Mouse (Mus musculus) neural tube, embryonic 15.5 days (tissue): Measurements from ENCODE around the gene Fkbp1b. TPM values are rescaled to one million over a fixed set of nuclear protein-coding genes. Genes with fewer than 3 reads are reported as not detected.

Experiments used
- ATAC-seq: fragments of 200-750 bp; cut with Nextera tagmentation; 2 replicates; pipeline ENCODE4 v1.8.0; 2017; ENCODE audit warnings: mild to moderate bottlenecking, moderate TSS enrichment, moderate library complexity; ENCODE audit not compliant: low FRiP score
- H3K27ac ChIP-seq: fragments of 300-500 bp; sonication (generic); replicated peaks from 2 replicates; pipeline ENCODE4 v1.5.1; 2015; ENCODE audit warnings: mild to moderate bottlenecking, inconsistent platforms
- H3K27me3 ChIP-seq: fragments of 300-500 bp; sonication (generic); replicated peaks from 2 replicates; pipeline ENCODE4 v1.6.1; 2015; ENCODE audit warnings: inconsistent platforms
- H3K36me3 ChIP-seq: fragments of 300-500 bp; sonication (generic); 2 replicates; pipeline ENCODE4 v1.6.1; 2015; ENCODE audit warnings: inconsistent platforms
- H3K4me1 ChIP-seq: fragments of 300-500 bp; sonication (generic); 2 replicates; pipeline ENCODE4 v1.6.1; 2015; ENCODE audit warnings: inconsistent platforms
- H3K4me2 ChIP-seq: fragments of 300-500 bp; sonication (generic); 2 replicates; pipeline ENCODE4 v1.6.1; 2015; ENCODE audit warnings: inconsistent platforms, mild to moderate bottlenecking, moderate library complexity
- H3K4me3 ChIP-seq: fragments of 300-500 bp; sonication (generic); replicated peaks from 2 replicates; pipeline ENCODE4 v1.5.1; 2015; ENCODE audit warnings: mild to moderate bottlenecking, inconsistent platforms
- H3K9ac ChIP-seq: fragments of 300-500 bp; sonication (generic); replicated peaks from 2 replicates; pipeline ENCODE4 v1.6.1; 2015; ENCODE audit warnings: mild to moderate bottlenecking, inconsistent platforms
- H3K9me3 ChIP-seq: fragments of 300-500 bp; sonication (generic); replicated peaks from 2 replicates; pipeline ENCODE4 v1.6.1; 2016; ENCODE audit warnings: inconsistent platforms
- WGBS: fragments of 180-500 bp; shearing (Covaris S2); methylation state at CpG from one replicate; pipeline ENCODE4 v1.1.7; 2015; ENCODE audit warnings: mixed read lengths; 5-methylcytosine and 5-hydroxymethylcytosine counted together
- polyA plus RNA-seq: library from polyadenylated mRNA; unstranded; fragments of >200 nt; fragmentation: Nextera tagmentation; extraction: Ambion mirVana; gene quantifications from 2 replicates; pipeline ENCODE4 v1.2.1, GENCODE M21; 2015

Gene Fkbp1b
- polyA plus RNA-seq, 1 experiment from 2014 or later, result 98.3 TPM

DNA sequence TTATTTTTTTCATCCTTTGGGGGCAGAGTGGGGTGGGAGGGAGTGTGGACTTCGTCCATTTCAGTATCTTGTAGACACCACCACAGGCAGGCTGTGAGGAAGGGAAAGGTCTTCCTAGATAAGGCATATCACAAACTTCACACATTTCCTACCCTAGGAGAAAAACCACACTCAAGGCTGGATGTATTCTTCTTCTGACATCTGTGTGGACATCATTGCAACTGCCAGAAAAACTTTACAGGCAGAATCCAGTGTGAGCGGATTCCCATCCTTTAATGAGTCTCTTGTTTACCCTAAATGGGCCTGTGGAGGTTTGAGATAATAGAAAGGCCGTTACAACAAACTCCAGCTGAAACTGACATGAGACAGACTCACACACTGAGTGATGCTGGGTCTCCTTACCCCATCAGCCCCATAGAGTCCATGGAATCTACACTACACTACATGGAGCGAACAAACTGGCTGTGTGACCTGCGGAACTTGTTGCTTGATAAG lies 31.6 kb upstream of the Fkbp1b start:
- Histone ChIP-seq H3K36me3 (no peaks in the 10 kb centered on the region), H3K27me3 (no peaks in the 10 kb centered on the region), H3K4me2 (no peak overlapping the region), H3K9me3 (no peaks in the 10 kb centered on the region), H3K27ac (no peak overlapping the region), H3K9ac (no peak overlapping the region), H3K4me3 (no peak overlapping the region), H3K4me1 (peaks cover 12% of the 10 kb centered on the region)
- no peak for ATAC-seq
- 69% methylated on average over 5 of the region's 5 CpGs for WGBS

DNA sequence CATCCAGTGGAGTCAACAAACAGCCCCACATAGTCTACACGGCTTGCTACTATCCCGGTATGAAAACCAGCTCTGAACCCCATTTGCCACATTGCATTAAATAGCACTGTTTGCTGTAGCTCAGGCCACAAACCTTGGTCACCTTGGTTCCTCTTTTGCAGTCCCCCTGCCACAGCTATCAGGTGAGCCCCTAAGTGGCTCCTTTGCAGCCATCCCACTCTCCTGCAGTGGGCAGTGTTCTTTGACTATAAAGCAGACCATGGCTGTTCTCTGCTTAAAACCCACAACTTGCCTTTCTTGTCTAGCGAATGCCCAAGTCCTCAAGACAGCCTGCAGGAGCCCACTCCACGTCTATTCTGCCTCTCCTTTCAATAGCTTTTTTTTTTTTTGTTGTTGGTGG lies 30.9 kb upstream of the Fkbp1b start:
- Histone ChIP-seq H3K4me1 (peaks cover 12% of the 10 kb centered on the region), H3K36me3 (no peaks in the 10 kb centered on the region), H3K4me3 (no peak overlapping the region), H3K27me3 (no peaks in the 10 kb centered on the region), H3K4me2 (no peak overlapping the region), H3K9me3 (no peaks in the 10 kb centered on the region), H3K9ac (no peak overlapping the region), H3K27ac (no peak overlapping the region)
- no peak for ATAC-seq
- 66% methylated on average over 4 of the region's 4 CpGs for WGBS

DNA sequence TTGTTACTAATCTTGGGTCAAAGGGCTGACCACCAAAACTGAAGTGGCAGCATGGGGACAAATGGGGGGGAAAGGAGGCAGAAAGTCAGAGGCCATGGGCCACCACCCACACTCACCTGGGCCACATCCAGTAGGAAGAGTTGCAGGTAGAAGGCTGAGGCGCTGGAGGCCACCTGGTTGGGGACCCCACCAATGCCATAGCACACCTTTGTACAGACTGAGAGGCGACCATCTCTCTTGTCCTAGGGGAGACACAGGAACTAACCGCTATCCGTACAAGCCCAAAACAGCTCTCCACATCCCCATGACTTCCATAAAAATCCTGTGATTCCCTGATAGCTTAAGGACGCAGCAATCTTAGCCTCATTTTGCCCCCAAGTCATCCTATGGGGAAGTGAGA lies 29.9 kb upstream of the Fkbp1b start:
- no peaks in the 10 kb centered on the region for H3K27me3 ChIP-seq
- WGBS, result 98% methylated on average over 5 of the region's 5 CpGs
- H3K36me3 ChIP-seq, result no peaks in the 10 kb centered on the region
- no peaks in the 10 kb centered on the region for H3K9me3 ChIP-seq
- H3K4me1 ChIP-seq, result peaks cover 12% of the 10 kb centered on the region
- no peak overlapping the region for H3K9ac ChIP-seq
- no peak for ATAC-seq
- H3K4me2 ChIP-seq, result no peak overlapping the region
- no peak overlapping the region for H3K4me3 ChIP-seq
- H3K27ac ChIP-seq, result no peak overlapping the region

DNA sequence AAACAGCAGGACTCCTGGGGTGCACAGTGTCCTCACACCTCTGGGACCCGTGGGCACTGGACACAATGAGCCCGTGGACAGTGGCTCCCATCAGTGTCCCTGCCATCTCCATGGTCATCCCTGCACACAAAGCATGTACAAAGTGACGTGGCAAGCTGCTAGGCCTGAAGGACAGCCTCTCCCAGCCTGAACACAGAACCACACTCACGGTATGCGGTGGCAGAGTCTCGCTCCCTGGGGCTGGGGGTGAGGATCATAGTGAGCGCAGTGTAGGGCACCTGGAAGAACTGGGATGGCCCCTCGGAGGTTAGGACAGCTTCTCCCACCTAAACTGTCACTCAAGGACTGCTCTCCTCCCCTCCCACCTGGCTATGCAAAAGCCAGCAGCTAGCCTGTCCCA lies 27.5 kb upstream of the Fkbp1b start:
- Histone ChIP-seq H3K9me3 (no peaks in the 10 kb centered on the region), H3K9ac (no peak overlapping the region), H3K27me3 (no peaks in the 10 kb centered on the region), H3K4me2 (no peak overlapping the region), H3K36me3 (no peaks in the 10 kb centered on the region), H3K27ac (no peak overlapping the region), H3K4me3 (no peak overlapping the region), H3K4me1 (peaks cover 10% of the 10 kb centered on the region)
- 87% methylated on average over 8 of the region's 8 CpGs for WGBS
- ATAC-seq, result no peak

DNA sequence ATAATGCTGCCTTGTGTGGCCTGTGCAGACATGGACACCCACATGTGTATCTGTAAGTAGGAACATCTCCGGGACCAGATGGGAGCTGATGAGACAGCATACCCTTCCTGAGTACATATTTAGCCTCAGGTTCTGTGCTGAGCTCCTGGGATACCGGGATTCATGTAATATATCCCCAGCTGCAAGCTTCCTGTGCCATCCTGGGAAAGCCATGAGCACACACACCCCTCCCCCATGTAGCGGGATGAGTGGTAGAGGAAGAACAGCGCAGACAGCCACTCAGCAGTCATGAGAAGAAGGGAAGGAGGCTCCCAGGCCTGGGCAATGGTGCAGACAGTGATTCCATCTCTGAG lies 22.9 kb upstream of the Fkbp1b start:
- no peak overlapping the region for H3K4me2 ChIP-seq
- no peaks in the 10 kb centered on the region for H3K36me3 ChIP-seq
- 75% methylated on average over 4 of the region's 4 CpGs for WGBS
- no peak overlapping the region for H3K27ac ChIP-seq
- H3K4me3 ChIP-seq, result no peak overlapping the region
- H3K27me3 ChIP-seq, result no peaks in the 10 kb centered on the region
- H3K9me3 ChIP-seq, result no peaks in the 10 kb centered on the region
- H3K4me1 ChIP-seq, result peaks cover 7% of the 10 kb centered on the region; the same call in 1 of the 2 replicates
- no peak for ATAC-seq
- H3K9ac ChIP-seq, result no peak overlapping the region

DNA sequence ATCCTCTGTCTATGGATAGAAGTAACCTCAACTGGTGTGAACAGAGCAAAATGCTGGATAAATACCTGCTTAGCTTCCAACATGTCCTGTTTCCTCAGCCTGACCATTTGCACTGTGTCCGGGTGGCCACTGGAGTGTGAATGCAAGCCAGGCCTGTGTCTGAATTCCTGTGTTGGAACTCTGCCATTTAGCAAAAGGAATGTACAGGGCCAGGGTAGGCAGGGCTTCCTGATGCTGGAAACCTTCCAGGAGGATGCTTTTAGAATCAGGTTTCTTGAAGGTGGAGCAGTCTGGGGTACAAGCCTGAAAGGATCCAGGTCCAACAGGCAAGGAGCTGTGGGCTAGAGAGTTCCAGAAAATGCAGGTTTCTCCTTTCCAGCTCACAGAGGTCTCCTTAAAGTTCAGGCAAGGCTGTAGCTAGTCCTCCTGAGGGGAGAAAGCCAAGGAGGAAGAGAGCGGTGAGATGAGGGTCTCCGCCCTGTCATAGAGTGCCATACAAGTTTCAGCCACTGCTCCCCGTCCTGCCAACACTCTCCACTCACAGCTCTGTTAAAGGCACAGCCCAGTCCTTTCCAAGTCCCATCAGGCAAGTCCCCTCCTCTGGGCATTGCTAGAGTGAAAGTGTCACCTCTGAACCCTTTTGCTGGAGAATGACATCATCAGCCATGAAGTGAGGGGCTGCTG lies 22.4 kb upstream of the Fkbp1b start:
- Histone ChIP-seq H3K27ac (no peak overlapping the region), H3K36me3 (no peaks in the 10 kb centered on the region), H3K9me3 (no peaks in the 10 kb centered on the region), H3K27me3 (no peaks in the 10 kb centered on the region), H3K4me2 (no peak overlapping the region), H3K9ac (no peak overlapping the region), H3K4me3 (no peak overlapping the region), H3K4me1 (peaks cover 7% of the 10 kb centered on the region; the same call in 1 of the 2 replicates)
- WGBS, result 75% methylated on average over 4 of the region's 4 CpGs
- no peak for ATAC-seq

DNA sequence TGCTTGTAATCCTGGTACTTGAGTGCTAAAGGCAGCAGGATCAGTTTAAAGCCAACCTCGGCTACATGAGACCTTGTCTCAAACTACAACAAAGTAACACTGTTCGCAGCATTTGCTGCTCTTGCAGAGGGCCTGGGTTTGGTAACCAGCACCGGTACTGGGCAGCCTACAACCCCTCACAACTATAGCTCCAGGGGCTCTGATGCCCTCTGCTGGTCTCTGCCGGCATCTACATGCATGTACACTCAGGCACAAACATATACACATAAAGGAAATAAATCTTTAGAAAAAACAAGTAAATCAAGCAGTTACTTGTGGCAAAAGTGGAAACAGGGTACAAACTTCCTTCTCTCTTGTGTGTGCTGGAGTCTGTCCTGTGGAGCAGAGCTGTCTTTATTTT lies 21.3 kb upstream of the Fkbp1b start:
- Histone ChIP-seq H3K9ac (no peak overlapping the region), H3K27me3 (no peaks in the 10 kb centered on the region), H3K27ac (no peak overlapping the region), H3K4me2 (no peak overlapping the region), H3K9me3 (no peaks in the 10 kb centered on the region), H3K4me1 (peaks cover 7% of the 10 kb centered on the region; the same call in 1 of the 2 replicates), H3K36me3 (no peaks in the 10 kb centered on the region), H3K4me3 (no peak overlapping the region)
- WGBS, result 90% methylated on average over 4 of the region's 4 CpGs
- no peak for ATAC-seq

DNA sequence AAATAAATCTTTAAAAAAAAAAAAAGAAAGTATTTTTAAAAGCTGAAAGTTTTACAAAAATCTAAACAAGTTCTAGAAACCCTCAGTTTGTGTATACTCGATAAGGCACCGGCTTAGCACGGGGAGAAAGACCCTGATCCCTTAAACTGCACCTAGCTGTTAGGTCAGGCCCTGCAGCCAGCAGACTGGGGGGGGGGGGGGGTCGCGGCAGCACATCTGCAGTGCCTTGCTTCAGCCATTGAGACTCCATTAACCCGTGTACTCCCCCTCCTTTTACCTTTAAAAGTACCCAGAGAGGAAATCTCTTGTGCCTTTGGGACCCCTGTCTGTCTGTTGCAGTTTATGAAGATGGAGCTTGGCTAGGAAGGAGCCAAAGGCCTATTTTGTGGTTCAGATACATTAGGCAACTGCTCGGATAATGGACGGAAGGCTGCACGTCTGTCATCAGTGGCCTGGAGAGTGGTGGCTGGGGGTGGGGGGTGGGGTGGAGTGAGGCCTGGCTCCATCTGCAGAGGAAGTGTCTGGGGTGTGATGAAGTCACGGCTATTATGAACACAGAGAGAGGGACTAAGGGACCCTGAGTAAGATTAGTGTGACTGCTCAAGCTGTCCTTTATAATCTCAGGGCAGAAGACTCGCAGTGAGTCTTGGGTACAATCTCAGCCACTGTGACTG lies 18.0 kb upstream of the Fkbp1b start:
- peaks cover 5% of the 10 kb centered on the region; the same call in 1 of the 2 replicates for H3K4me1 ChIP-seq
- no peak overlapping the region for H3K4me2 ChIP-seq
- H3K27ac ChIP-seq, result no peak overlapping the region
- H3K27me3 ChIP-seq, result no peaks in the 10 kb centered on the region
- no peak overlapping the region for H3K9ac ChIP-seq
- no peak overlapping the region for H3K4me3 ChIP-seq
- ATAC-seq, result peak; percentile 46
- peaks cover 9% of the 10 kb centered on the region; the same call in 1 of the 2 replicates for H3K36me3 ChIP-seq
- 38% methylated on average over 11 of the region's 11 CpGs for WGBS
- H3K9me3 ChIP-seq, result no peaks in the 10 kb centered on the region

DNA sequence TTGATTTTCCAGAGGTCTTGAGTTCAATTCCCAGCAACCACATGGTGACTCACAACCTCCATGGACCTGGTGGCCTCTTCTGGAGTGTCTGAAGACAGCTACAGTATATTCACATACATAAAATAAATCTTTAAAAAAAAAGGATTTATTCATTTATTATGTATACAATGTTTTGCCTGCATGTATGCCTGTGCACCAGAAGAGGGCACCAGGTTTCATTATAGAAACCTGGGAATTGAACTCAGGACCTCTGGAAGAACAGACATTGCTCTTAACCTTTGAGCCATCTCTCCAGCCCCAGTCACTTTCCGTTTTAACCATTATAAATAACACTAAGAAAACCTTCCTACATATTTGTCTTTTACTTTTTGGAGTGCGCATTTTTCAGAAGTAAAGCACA lies 15.4 kb upstream of the Fkbp1b start:
- H3K4me1 ChIP-seq, result no peaks in the 10 kb centered on the region
- H3K27ac ChIP-seq, result no peak overlapping the region
- WGBS, result 96% methylated on average over 2 of the region's 2 CpGs
- no peak overlapping the region for H3K4me3 ChIP-seq
- H3K9me3 ChIP-seq, result no peaks in the 10 kb centered on the region
- no peak overlapping the region for H3K9ac ChIP-seq
- no peak for ATAC-seq
- H3K4me2 ChIP-seq, result no peak overlapping the region
- peaks cover 9% of the 10 kb centered on the region; the same call in 1 of the 2 replicates for H3K36me3 ChIP-seq
- H3K27me3 ChIP-seq, result no peaks in the 10 kb centered on the region

DNA sequence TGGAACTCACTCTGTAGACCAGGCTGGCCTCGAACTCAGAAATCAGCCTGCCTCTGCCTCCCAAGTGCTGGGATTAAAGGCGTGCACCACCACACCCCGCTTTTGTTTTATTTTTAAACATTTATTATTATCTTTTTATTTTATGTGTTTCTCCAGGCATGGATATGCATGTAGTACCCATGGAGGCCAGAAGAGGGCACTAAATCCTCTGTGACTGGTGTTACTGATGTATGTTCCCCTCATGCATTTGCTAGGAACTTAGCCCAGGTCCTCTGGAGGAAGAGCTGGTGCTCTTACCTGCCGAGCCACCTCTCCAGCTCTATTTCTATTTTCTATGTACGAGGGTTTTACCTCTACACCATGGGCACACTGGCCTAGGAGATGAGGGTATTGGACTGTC lies 14.8 kb upstream of the Fkbp1b start:
- no peak overlapping the region for H3K4me3 ChIP-seq
- H3K27me3 ChIP-seq, result no peaks in the 10 kb centered on the region
- 98% methylated on average over 5 of the region's 5 CpGs for WGBS
- peaks cover 9% of the 10 kb centered on the region; the same call in 1 of the 2 replicates for H3K36me3 ChIP-seq
- H3K9me3 ChIP-seq, result no peaks in the 10 kb centered on the region
- ATAC-seq, result no peak
- H3K27ac ChIP-seq, result no peak overlapping the region
- H3K4me1 ChIP-seq, result no peaks in the 10 kb centered on the region
- H3K4me2 ChIP-seq, result no peak overlapping the region
- no peak overlapping the region for H3K9ac ChIP-seq

DNA sequence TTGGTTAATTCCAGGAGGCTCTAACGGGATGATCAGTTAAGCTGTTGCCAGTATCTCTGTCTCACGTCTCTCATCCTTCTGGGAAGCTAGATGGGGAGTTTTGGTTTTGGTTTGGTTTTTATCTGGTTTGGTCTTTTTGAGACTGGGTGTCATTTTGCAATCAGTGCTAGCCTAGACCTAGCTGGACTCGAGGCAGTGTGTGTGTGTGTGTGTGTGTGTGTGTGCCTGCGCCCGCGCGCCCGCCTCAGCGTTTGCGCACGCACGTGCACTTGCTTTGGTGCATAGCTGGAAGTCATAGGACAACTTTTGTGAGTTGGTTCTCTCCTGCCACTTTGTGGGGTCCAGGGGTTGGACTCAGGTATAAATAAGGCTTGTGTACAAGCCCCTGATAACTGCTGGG lies 2.4 kb upstream of the Fkbp1b start:
- peak overlapping the region; percentile 75 for H3K4me2 ChIP-seq
- peak overlapping the region; percentile 65 for H3K4me3 ChIP-seq
- H3K9ac ChIP-seq, result peak overlapping the region; percentile 59
- peak; percentile 50; the same call in 1 of the 2 replicates for ATAC-seq
- H3K4me1 ChIP-seq, result peaks cover 29% of the 10 kb centered on the region
- peak overlapping the region; percentile 69 for H3K27ac ChIP-seq
- H3K27me3 ChIP-seq, result peaks cover 10% of the 10 kb centered on the region; the same call in 1 of the 2 replicates
- no peaks in the 10 kb centered on the region for H3K9me3 ChIP-seq
- H3K36me3 ChIP-seq, result 0 out of 2 replicates have a peak, but pooled peaks cover 1% of the 10 kb centered on the region
- under 1% methylated on average over 12 of the region's 12 CpGs for WGBS
